Mouse (Mus musculus): Measurements from ENCODE around the gene Ggcx.

The Ggcx gene

DNA sequence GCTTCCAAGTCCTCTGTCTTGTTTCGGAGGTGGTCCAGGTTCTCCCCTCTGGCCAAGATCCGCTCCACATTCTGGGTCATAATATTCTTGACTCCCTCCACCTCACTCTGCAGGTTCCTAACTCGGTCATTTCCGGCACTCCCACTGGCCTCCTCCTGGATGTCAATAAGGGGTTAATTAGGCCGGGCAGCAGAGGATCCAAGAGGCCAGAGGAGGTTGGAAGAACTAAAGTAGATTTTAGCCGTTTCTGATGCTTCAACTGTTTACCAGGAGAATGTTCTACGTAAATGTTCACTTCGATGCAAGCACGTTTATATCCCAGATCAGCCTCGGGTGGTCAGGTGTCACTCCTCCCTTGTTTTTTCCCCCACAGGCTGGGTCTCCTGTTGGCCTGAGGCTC, 25.8 kb upstream of the Ggcx start:
- DNase-seq = no peak

DNA sequence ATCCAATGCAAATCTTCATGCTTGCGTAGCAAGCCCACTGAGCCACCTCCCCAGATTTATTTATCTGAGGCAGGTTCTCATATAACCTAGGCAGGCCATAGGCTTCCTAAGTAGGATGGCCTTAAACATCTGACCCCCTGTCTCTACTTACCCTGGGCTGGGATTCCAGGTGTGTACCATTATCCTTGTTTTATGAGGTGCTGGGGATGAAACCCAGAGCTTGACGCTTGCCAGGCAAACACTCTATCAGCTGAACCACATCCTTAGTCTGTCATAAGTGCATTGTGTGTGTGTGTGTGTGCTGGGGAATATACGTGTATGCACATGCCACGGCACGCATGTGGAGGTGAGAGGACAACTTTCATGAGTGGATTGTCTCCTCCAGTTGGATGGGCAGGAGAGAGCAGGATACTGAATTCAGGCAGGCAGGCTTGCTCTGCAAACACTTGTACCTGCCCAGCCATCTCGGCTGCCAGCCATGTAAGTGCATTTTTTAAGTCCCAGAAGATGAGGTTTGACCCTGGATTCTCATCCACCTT, 25.2 kb upstream of the Ggcx start:
- DNase-seq = no peak

- DNase-seq = no peak
These were observed 24.6 kb upstream of the Ggcx start for GRCm38 (mm10) chr6:72389471-72389940.

DNA sequence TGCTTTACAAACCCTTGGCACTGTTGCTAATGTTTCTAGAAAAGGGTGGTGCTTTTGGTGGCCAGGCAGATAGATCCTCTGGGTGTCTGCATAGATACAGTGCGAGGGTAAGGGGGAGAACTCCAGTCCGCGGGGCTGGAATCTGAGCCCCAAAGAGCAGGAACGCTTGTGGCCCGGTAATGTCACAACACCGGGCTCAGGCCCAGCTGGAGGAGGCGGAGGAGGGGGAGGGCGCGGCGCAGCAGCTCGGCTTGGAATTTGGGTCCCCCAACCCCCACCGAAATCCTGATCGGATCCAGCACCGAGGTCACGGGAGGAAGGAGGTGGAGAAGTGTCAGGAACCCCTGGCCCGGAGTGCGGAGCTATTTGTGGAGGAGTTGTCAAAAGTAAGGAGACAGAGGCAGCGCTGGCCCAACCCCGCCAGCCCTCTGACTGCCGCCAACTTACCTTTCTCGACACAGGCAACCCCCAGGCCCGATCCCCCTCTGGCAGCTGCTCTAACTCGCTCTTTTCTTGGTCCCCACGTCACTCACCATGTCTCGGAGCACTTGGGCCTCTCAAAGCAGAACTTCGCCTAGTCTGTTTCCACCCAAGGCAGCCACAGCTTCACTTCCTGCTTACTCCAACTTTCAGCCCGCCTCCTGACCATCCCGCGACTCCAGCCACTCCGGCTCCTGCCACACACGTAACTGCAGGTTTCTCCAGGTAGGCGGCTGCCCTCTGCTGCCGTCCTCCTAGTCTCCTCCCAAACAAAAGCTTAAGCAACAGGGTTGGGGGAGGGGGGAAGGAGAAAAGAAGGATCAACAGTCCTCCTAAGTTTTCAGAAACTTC, 24.0 kb upstream of the Ggcx start, which contains the start of gene Vamp8:
TSS of gene Vamp8 (minus strand) at position 763 of the 831 bp plus-strand sequence.
- DNase-seq = peak; percentile 59

GRCm38 (mm10) chr6:72390795-72391521, 23.1 kb upstream of the Ggcx start:
- no peak for DNase-seq

GRCm38 (mm10) chr6:72392341-72392740, 21.8 kb upstream of the Ggcx start:
- DNase-seq = no peak

GRCm38 (mm10) chr6:72396837-72397251, 17.3 kb upstream of the Ggcx start:
- DNase-seq = no peak

GRCm38 (mm10) chr6:72399967-72400366, 14.1 kb upstream of the Ggcx start:
- no peak for DNase-seq

DNA sequence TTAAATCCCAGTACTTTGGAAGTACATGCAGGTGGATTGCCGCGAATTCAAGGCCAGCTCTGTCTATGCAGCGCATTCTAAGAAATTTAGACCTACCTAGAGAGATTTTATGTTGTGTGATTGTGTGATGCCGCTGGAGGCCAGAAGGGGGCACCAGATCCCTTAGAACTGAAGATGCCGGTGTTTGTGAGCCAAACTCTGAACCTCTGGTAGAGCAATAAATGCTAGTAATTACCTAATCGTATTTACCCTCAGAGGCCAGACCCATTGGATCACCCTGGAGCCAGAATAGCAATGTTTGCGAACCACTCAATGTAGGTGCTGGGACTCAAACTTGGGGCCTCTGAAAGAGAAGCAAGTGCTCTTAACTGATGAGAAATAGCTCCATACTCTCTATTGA, 12.2 kb upstream of the Ggcx start:
- DNase-seq = peak; percentile 72

GRCm38 (mm10) chr6:72405356-72405755, 8.8 kb upstream of the Ggcx start:
- no peak for DNase-seq

GRCm38 (mm10) chr6:72407119-72407518, 7.0 kb upstream of the Ggcx start:
- DNase-seq = peak; percentile 74

DNA sequence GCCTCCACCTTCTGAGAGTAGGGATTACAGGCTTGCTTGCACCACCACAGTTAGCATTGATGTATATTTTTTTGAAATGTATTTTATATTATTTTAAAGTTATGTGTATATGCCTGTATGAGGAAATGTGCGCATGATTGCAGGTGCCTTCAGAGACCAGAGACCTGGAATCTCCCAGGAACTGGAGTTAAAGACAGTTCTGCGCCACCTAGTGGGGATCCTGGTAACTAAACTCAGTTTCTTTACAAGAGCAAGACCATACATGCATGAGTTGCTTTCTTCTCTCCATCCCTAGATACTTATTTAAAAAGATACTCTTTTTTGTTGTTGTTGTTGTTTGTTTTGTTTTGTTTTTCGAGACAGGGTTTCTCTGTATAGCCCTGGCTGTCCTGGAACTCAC, 4.5 kb upstream of the Ggcx start:
- DNase-seq = peak; percentile 69

DNA sequence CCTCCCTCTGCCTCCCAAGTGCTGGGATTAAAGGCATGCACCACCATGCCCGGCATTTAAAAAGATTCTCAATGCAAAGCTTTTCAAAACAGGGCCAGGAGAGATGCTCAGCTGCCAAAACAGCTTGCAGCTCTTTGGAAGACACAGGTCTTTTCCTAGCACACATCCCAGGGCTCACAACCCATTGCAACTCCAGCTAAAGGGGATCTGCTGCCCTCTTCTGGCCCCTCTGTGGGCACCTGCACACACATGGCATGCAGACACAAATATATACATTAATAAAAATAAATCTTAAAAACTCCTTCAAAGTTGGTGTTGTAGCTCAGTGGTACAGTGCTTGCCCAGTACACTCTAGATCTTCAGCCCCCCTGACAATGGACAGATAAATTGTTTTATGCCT, 4.1 kb upstream of the Ggcx start:
- no peak for DNase-seq

GRCm38 (mm10) chr6:72410518-72410917, 3.6 kb upstream of the Ggcx start:
- no peak for DNase-seq

DNA sequence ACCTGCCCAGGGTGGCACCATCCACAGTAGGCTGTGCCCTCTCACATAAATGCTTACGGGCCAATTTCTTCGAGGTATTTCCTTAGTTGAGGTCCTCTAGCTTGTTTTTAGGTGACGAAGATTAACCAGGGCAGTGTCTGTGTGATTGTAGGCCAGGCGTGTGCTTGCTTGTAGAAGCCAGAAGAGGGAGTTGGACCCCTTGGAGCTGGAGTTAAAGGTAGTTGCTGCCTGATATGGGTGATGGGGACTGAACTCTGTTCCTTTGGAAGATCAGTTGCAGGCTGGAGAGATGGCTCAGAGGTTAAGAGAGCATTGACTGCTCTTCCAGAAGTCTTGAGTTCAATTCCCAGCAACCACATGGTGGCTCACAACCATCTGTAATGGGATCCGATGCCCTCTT, 1.1 kb downstream of the Ggcx start:
- DNase-seq = no peak

DNA sequence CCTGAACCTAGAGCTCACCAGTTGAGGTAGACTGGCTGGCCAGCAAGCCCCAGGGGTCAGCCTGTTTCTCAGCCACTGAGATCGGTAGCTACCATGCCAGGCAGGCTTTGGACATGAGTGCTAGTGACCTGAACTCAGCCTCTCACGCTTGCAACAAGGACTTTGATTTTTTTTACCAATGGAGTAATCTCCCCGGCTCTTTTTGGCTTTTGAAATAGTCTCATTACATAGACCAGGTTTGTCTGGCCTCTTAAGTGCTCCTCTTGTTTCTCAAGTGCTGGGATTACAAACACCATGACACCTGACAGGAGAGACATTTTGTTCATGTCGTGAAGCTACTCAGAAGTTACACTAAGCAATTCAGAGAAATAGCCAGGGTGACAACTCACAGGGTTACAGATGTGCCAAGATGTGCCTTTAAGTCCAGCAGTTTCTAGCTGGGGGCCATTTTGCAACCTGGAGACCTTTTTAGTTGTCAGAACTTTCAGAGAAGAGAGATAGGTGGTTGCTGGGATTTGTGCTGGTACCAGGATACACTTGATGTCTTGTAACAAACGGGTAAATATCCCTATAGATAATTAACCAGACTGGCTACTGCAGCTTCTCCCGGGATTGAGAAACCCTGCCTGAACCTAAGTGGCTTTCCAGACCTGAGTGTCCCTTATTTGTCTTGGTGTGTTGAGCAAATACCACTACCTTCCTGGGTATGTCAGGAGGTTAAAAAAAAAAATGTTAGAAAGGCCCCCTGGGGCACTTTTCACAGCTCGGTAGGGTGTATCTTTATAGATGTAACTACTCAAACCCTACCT, 2.1 kb downstream of the Ggcx start:
- no peak for DNase-seq

DNA sequence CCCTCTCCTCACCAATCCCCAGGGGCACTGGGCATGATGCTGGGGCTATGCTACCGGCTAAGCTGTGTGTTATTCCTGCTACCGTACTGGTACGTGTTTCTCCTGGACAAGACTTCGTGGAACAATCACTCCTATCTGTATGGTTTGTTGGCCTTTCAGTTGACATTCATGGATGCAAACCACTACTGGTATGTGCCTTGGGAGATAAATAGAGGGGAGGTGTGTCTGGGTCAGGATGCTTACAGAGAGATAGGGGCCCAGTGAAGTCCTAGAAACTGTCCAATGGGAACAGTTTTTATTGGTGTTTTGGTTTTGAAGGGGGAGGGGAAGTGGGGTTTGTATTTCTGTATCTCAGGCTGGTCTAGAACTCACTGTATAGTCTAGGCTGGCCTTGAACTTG, 4.2 kb downstream of the Ggcx start:
- DNase-seq = no peak

DNA sequence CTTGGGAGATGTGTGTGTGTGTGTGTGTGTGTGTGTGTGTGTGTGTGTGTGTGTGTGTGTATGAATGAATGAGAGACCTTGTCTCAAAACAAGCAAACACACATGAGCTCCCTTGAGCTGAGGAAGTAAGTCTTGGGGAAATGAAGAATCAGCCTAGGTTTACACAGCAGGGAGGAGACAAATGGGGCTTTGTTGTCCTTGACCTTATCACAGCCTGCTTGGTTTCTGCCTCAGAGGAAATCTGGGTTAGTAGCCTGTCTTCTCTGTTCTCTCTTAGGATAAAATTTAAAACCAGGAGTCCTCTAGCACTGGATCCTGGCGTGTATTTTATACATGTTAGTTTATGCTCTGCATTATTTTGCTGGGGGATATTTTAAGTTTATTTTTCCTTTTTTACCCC, 5.7 kb downstream of the Ggcx start:
- DNase-seq = no peak

DNA sequence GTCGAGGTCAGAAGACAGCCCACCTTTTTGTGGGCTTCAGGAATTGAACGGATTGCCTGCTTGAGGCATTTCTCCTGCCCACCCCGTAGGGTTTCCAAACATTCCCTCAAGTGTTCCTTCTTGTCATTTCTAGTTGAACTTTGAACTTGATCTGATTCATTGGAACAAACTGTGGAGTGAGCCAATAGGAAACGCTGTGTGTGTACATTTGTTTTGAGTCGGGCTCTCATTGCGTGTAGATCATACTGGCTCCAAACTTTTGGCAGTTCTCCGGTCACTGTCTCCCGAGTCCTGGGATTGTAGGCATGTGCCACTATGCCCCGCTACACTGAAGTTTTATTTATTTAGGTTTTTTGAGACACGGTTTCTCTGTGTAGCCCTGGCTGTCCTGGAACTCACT, 6.8 kb downstream of the Ggcx start:
- no peak for DNase-seq

GRCm38 (mm10) chr6:72425646-72426045, 11.5 kb downstream of the Ggcx start:
- DNase-seq = no peak

DNA sequence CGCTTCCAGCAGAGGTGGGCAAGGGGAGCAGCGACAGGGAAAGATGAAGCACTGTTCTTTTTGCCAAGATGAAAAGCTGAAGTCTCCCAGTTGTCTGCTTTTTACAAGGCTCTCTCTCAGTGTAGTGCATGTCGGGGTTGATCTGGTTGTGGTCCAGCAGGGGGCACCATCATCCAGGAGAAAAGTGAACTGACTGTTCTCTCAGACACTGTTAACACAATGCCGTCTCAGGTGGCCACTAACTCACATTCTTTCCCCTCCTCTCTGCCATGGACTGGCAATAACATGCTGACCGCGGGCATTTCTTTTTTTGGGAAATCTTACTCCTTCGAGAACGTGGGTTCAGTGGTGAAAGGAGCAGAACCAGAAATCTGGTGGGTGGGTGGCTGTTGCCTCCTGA, 13.9 kb downstream of the Ggcx start:
- DNase-seq = peak; percentile 68

DNA sequence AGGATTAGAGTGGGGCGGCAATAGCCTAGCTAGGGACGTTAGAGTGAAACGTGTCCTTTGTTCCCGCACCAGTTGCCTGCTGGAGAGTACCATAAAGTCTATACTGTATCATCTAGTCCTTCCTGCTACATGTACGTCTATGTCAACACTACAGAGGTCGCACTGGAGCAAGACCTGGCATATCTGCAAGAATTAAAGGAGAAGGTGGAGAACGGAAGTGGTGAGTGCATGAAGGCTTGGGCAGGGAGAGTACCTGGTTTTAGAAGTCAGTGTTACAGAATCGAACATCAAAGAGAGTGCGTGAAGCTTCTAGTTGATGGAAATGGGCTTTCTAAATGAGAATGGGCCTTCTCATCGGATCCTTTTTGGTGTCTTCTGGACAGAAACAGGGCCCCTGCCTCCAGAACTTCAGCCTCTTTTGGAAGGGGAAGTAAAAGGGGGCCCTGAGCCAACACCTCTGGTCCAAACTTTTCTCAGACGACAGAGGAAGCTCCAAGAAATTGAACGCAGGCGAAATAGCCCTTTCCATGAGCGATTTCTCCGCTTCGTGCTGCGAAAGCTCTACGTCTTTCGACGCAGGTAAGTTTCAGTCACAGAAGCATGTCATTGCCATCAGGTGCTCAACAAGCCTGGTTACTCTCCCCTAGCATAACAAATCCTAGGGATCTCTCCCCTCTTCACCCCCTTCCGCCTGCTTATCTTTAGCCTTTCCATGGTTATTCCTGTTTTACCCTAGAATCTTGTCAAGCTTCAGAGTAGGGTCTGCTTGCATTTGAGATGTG, 15.1 kb downstream of the Ggcx start:
- DNase-seq = no peak

All from cerebellum, adult 8-10 months (tissue).